In genomic region chr19:7217926-7218267, GRCm38 (mm10) we compare ENCODE assay signal across 8 mouse cellular contexts. TPM values are rescaled to one million over a fixed set of nuclear protein-coding genes. Genes with fewer than 3 reads are reported as not detected.
DNase-seq lines count a peak whose midpoint lies in the region; ATAC-seq and TF ChIP-seq lines count a peak whose summit lies in the region.

No protein-coding gene starts in this region.

- no peak for TF ChIP-seq CTCF in lung, adult 2 months (IDR thresholded peaks at IDR 0.05; ENCODE audit: insufficient read depth, low read length)

- no peak for DNase-seq in lung, adult 2 months
- no peak for DNase-seq in spleen, postnatal 4 days (ENCODE audit: low spot score in 2 of 2)
- no peak for DNase-seq in ovary, postnatal 36 days (ENCODE audit: low spot score)
- no peak for DNase-seq in adrenal gland, adult 18-20 months (ENCODE audit: low spot score in 2 of 2)

- H3K9ac ChIP-seq in lung, embryonic 16.5 days (ENCODE audit: low read length) = no peak overlapping the region
- peak overlapping the region; percentile 46; the same call in 1 of the 2 replicates for H3K9ac ChIP-seq in forebrain, embryonic 12.5 days
- peak overlapping the region; percentile 93 for H3K9ac ChIP-seq in liver, embryonic 12.5 days
- H3K9ac ChIP-seq in stomach, embryonic 14.5 days (replicated peaks; ENCODE audit: low read depth, low read length) = no peak overlapping the region

- peak overlapping the region; percentile 67 for H3K4me2 ChIP-seq in lung, embryonic 16.5 days (ENCODE audit: low read depth, low read length)
- H3K4me2 ChIP-seq in forebrain, embryonic 12.5 days = peak overlapping the region; percentile 81
- peak overlapping the region; percentile 83 for H3K4me2 ChIP-seq in liver, embryonic 12.5 days
- peak overlapping the region; percentile 42 for H3K4me2 ChIP-seq in stomach, embryonic 14.5 days (replicated peaks; ENCODE audit: low read depth, low read length)

- ATAC-seq in lung, embryonic 16.5 days (ENCODE audit: low read depth) = no peak
- ATAC-seq in forebrain, embryonic 12.5 days (ENCODE audit: low FRiP score) = no peak; the same call in 1 of the 2 replicates
- ATAC-seq in liver, embryonic 12.5 days = peak; percentile 31
- ATAC-seq in stomach, embryonic 14.5 days (ENCODE audit: insufficient number of reproducible peaks, insufficient read depth, low FRiP score, low read depth) = no peak

- TF ChIP-seq POLR2A in lung, adult 2 months (IDR thresholded peaks at IDR 0.05; ENCODE audit: borderline replicate concordance, extremely low read depth, low read depth, low read length) = no peak

- no peaks in the 10 kb centered on the region for H3K9me3 ChIP-seq in lung, embryonic 16.5 days (ENCODE audit: control insufficient read depth, low read length)
- no peaks in the 10 kb centered on the region for H3K9me3 ChIP-seq in forebrain, embryonic 12.5 days
- no peaks in the 10 kb centered on the region for H3K9me3 ChIP-seq in liver, embryonic 12.5 days (replicated peaks)
- H3K9me3 ChIP-seq in stomach, embryonic 14.5 days (ENCODE audit: control insufficient read depth, low read depth, low read length) = no peaks in the 10 kb centered on the region

- peaks cover 15% of the 10 kb centered on the region for H3K36me3 ChIP-seq in lung, embryonic 16.5 days (ENCODE audit: control insufficient read depth, insufficient read depth, low read length)
- peaks cover 33% of the 10 kb centered on the region for H3K36me3 ChIP-seq in forebrain, embryonic 12.5 days (replicated peaks)
- peaks cover 35% of the 10 kb centered on the region for H3K36me3 ChIP-seq in liver, embryonic 12.5 days
- H3K36me3 ChIP-seq in stomach, embryonic 14.5 days (ENCODE audit: control insufficient read depth, insufficient read depth, low read length) = peaks cover 19% of the 10 kb centered on the region

- H3K27ac ChIP-seq in lung, embryonic 16.5 days (ENCODE audit: low read length) = no peak overlapping the region
- H3K27ac ChIP-seq in forebrain, embryonic 12.5 days = 0 out of 2 replicates have a peak overlapping the region, but pooled peaks have one; percentile 43
- H3K27ac ChIP-seq in liver, embryonic 12.5 days = peak overlapping the region; percentile 60; the same call in 1 of the 2 replicates
- no peak overlapping the region for H3K27ac ChIP-seq in stomach, embryonic 14.5 days (ENCODE audit: low read length)

- peaks cover 33% of the 10 kb centered on the region for H3K4me1 ChIP-seq in lung, embryonic 16.5 days (replicated peaks; ENCODE audit: control insufficient read depth, insufficient read depth, low read length)
- peaks cover 8% of the 10 kb centered on the region; the same call in 1 of the 2 replicates for H3K4me1 ChIP-seq in lung, adult 2 months (ENCODE audit: control insufficient read depth, insufficient read depth, low read length)
- H3K4me1 ChIP-seq in forebrain, embryonic 12.5 days = peaks cover 25% of the 10 kb centered on the region
- H3K4me1 ChIP-seq in liver, embryonic 12.5 days = peaks cover 48% of the 10 kb centered on the region
- peaks cover 21% of the 10 kb centered on the region for H3K4me1 ChIP-seq in stomach, embryonic 14.5 days (ENCODE audit: control insufficient read depth, insufficient read depth, low read length)

- 10% methylated on average over 6 of the region's 6 CpGs for WGBS in lung, embryonic 16.5 days
- WGBS in lung, adult 2 months = 6% methylated on average over 6 of the region's 6 CpGs
- WGBS in forebrain, embryonic 12.5 days = 9% methylated on average over 6 of the region's 6 CpGs
- 7% methylated on average over 6 of the region's 6 CpGs for WGBS in liver, embryonic 12.5 days (ENCODE audit: insufficient replicate concordance)
- 8% methylated on average over 6 of the region's 6 CpGs for WGBS in stomach, embryonic 14.5 days

- H3K4me3 ChIP-seq in lung, embryonic 16.5 days (ENCODE audit: low read length) = peak overlapping the region; percentile 73
- no peak overlapping the region for H3K4me3 ChIP-seq in lung, adult 2 months (replicated peaks; ENCODE audit: extremely low read depth, low read depth, low read length)
- peak overlapping the region; percentile 93 for H3K4me3 ChIP-seq in forebrain, embryonic 12.5 days (replicated peaks)
- peak overlapping the region; percentile 98 for H3K4me3 ChIP-seq in liver, embryonic 12.5 days
- H3K4me3 ChIP-seq in stomach, embryonic 14.5 days (ENCODE audit: low read depth, low read length) = peak overlapping the region; percentile 65

- no peaks in the 10 kb centered on the region for H3K27me3 ChIP-seq in lung, embryonic 16.5 days (ENCODE audit: control insufficient read depth, insufficient read depth, low read depth, low read length)
- H3K27me3 ChIP-seq in forebrain, embryonic 12.5 days = no peaks in the 10 kb centered on the region
- H3K27me3 ChIP-seq in liver, embryonic 12.5 days (replicated peaks) = no peaks in the 10 kb centered on the region
- no peaks in the 10 kb centered on the region for H3K27me3 ChIP-seq in stomach, embryonic 14.5 days (ENCODE audit: control insufficient read depth, insufficient read depth, low read length)

RNA-seq across cellular contexts. Expression of gene Cox8a, which starts 0.5 kb away (rescaled TPM):
- polyA plus RNA-seq in lung, embryonic 16.5 days (2015; fragmentation: Nextera tagmentation; extraction: Ambion mirVana) = 899 and 904 TPM in 2 replicates
- polyA plus RNA-seq in lung, adult 2 months (2012; rRNA removed) = 984 and 1,290 TPM in 2 replicates
- polyA plus RNA-seq in forebrain, embryonic 12.5 days (2016; fragmentation: Nextera tagmentation; extraction: Ambion mirVana) = 781 and 789 TPM in 2 replicates
- polyA plus RNA-seq in liver, embryonic 12.5 days (2016; fragmentation: Nextera tagmentation; extraction: Ambion mirVana) = 915 and 936 TPM in 2 replicates
- 1,044 and 1,144 TPM in 2 replicates for polyA plus RNA-seq in stomach, embryonic 14.5 days (2014; fragmentation: Nextera tagmentation; extraction: Ambion mirVana)
- total RNA-seq in adrenal gland, adult 18-20 months (2021) = 1,000 to 10,000 TPM; 1,005 to 1,597 TPM

RNA-seq across cellular contexts. Expression of gene Otub1, which starts 11.8 kb away (rescaled TPM):
- polyA plus RNA-seq in lung, embryonic 16.5 days (2015; fragmentation: Nextera tagmentation; extraction: Ambion mirVana) = 176 and 187 TPM in 2 replicates
- polyA plus RNA-seq in lung, adult 2 months (2012; rRNA removed) = 74.5 and 82.0 TPM in 2 replicates
- 220 and 238 TPM in 2 replicates for polyA plus RNA-seq in forebrain, embryonic 12.5 days (2016; fragmentation: Nextera tagmentation; extraction: Ambion mirVana)
- 85.0 and 85.2 TPM in 2 replicates for polyA plus RNA-seq in liver, embryonic 12.5 days (2016; fragmentation: Nextera tagmentation; extraction: Ambion mirVana)
- 222 and 238 TPM in 2 replicates for polyA plus RNA-seq in stomach, embryonic 14.5 days (2014; fragmentation: Nextera tagmentation; extraction: Ambion mirVana)
- 100 to 1,000 TPM in 1 of 2 experiments, 10 to 100 TPM in 1; 96.7 to 125 TPM for total RNA-seq in adrenal gland, adult 18-20 months (2021)

RNA-seq across cellular contexts. Expression of gene Naa40, which starts 23.1 kb away (rescaled TPM):
- 54.3 and 56.1 TPM in 2 replicates for polyA plus RNA-seq in lung, embryonic 16.5 days (2015; fragmentation: Nextera tagmentation; extraction: Ambion mirVana)
- polyA plus RNA-seq in lung, adult 2 months (2012; rRNA removed) = 14.9 and 18.5 TPM in 2 replicates
- polyA plus RNA-seq in forebrain, embryonic 12.5 days (2016; fragmentation: Nextera tagmentation; extraction: Ambion mirVana) = 90.0 and 92.2 TPM in 2 replicates
- 42.0 and 44.8 TPM in 2 replicates for polyA plus RNA-seq in liver, embryonic 12.5 days (2016; fragmentation: Nextera tagmentation; extraction: Ambion mirVana)
- polyA plus RNA-seq in stomach, embryonic 14.5 days (2014; fragmentation: Nextera tagmentation; extraction: Ambion mirVana) = 59.4 and 59.6 TPM in 2 replicates
- total RNA-seq in adrenal gland, adult 18-20 months (2021) = 10 to 100 TPM; 18.6 to 20.7 TPM

RNA-seq across cellular contexts. Expression of gene Rcor2, which starts 49.2 kb away (rescaled TPM):
- 5.9 and 8.5 TPM in 2 replicates for polyA plus RNA-seq in lung, embryonic 16.5 days (2015; fragmentation: Nextera tagmentation; extraction: Ambion mirVana)
- polyA plus RNA-seq in lung, adult 2 months (2012; rRNA removed) = 1.7 and 3.3 TPM in 2 replicates
- 88.6 and 89.4 TPM in 2 replicates for polyA plus RNA-seq in forebrain, embryonic 12.5 days (2016; fragmentation: Nextera tagmentation; extraction: Ambion mirVana)
- 4.0 and 5.1 TPM in 2 replicates for polyA plus RNA-seq in liver, embryonic 12.5 days (2016; fragmentation: Nextera tagmentation; extraction: Ambion mirVana)
- polyA plus RNA-seq in stomach, embryonic 14.5 days (2014; fragmentation: Nextera tagmentation; extraction: Ambion mirVana) = 8.4 and 10.2 TPM in 2 replicates
- total RNA-seq in adrenal gland, adult 18-20 months (2021) = 1 to 10 TPM; 1.5 to 2.5 TPM

Comparison
In these comparisons a context has a peak if more than half of its experiments do, and no peak if none do; other contexts are left out.
1. H3K27ac ChIP-seq: peak in forebrain, embryonic 12.5 days (single experiment) and liver, embryonic 12.5 days (single experiment); none in lung, embryonic 16.5 days (single experiment) and stomach, embryonic 14.5 days (single experiment).
2. H3K9ac ChIP-seq: peak in forebrain, embryonic 12.5 days (single experiment) and liver, embryonic 12.5 days (single experiment); none in lung, embryonic 16.5 days (single experiment) and stomach, embryonic 14.5 days (single experiment).
3. Peak in every context shown above with its lines, with median percentiles within 50 percentile points of each other: H3K4me2 ChIP-seq.